Comparison of ENCODE assay signal across 9 mouse cellular contexts in the genomic region with DNA sequence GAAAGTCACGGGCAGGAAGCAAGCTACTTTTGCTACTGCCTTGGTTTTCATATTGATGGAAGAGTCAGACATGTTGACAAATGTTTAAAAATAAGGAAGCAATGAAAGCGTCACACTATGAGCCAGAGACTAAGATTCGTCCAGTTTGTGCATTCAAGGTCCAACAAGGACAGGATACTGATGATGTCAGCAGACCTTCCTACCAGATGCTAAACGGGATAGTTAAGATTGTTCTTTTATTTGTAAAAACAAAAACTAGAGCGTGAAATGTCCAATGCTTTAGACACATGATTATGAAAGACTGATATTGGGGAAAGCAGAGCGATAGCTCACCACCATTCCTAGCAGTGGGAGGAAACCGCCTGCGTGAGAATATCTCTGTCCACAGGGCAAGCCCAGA. TPM values are rescaled to one million over a fixed set of nuclear protein-coding genes. Genes with fewer than 3 reads are reported as not detected.
DNase-seq lines count a peak whose midpoint lies in the region; ATAC-seq and TF ChIP-seq lines count a peak whose summit lies in the region.
"Had no signal": no experiment of that assay in that cellular context is flagged by ENCODE, and none has a peak within 500 bp of the region (broad histone marks: within the 10 kb centered on the region; RNA-seq: fewer than 3 reads in every experiment).

No protein-coding gene starts in this region.

- no peaks in the 10 kb centered on the region for H3K36me3 ChIP-seq in heart, embryonic 14.5 days (ENCODE audit: control insufficient read depth, insufficient read depth, low read length)
- no peaks in the 10 kb centered on the region for H3K36me3 ChIP-seq in macrophage (ENCODE audit: inconsistent target)

- ATAC-seq in heart, embryonic 14.5 days (ENCODE audit: insufficient number of reproducible peaks, insufficient read depth, low FRiP score, low read depth), result no peak

- H3K4me2 ChIP-seq in heart, embryonic 14.5 days (ENCODE audit: low read length), result no peak overlapping the region

- DNase-seq in adrenal gland, adult 2 months, result peak; percentile 35
- no peak for DNase-seq in adrenal gland, adult 18-20 months (ENCODE audit: low spot score in 2 of 2)
- DNase-seq in heart, postnatal 36 days, result no peak
- no peak for DNase-seq in lung, adult 2 months
- DNase-seq in lung, postnatal 4 days, result no peak
- DNase-seq in B cell, adult 2 months, result no peak
- DNase-seq: cerebellum, postnatal 14 days had no signal

- H3K79me2 ChIP-seq in macrophage (ENCODE audit: inconsistent target), result peaks cover 100% of the 10 kb centered on the region

- H3K9ac ChIP-seq in heart, embryonic 14.5 days (ENCODE audit: low read length), result peak overlapping the region; percentile 57; the same call in 1 of the 2 replicates

- WGBS in heart, embryonic 14.5 days, result 51% methylated on average over 8 of the region's 8 CpGs
- 28% methylated on average over 8 of the region's 8 CpGs for WGBS in lung, adult 2 months
- 66% methylated on average over 8 of the region's 8 CpGs for WGBS in macrophage (ENCODE audit: missing documents)

- H3K27me3 ChIP-seq in heart, embryonic 14.5 days (ENCODE audit: control insufficient read depth, insufficient read depth, low read length), result no peaks in the 10 kb centered on the region

- H3K4me1 ChIP-seq in heart, embryonic 14.5 days (ENCODE audit: control insufficient read depth in 2 of 2, insufficient read depth in 2 of 2, low read length in 2 of 2), result peaks cover 18 to 43% of the 10 kb centered on the region in 2 experiments
- peaks cover 40% of the 10 kb centered on the region for H3K4me1 ChIP-seq in lung, adult 2 months (ENCODE audit: control insufficient read depth, insufficient read depth, low read length)

- no peaks in the 10 kb centered on the region for H3K9me3 ChIP-seq in heart, embryonic 14.5 days (ENCODE audit: control insufficient read depth, low read length)

- TF ChIP-seq POLR2A in lung, adult 2 months (IDR thresholded peaks at IDR 0.05; ENCODE audit: borderline replicate concordance, extremely low read depth, low read depth, low read length), result 0 out of 2 replicates have a peak, but pooled peaks have one; percentile 2

- no peak for TF ChIP-seq CTCF in lung, adult 2 months (IDR thresholded peaks at IDR 0.05; ENCODE audit: insufficient read depth, low read length)

- peak overlapping the region; percentile 72 to 82 for H3K27ac ChIP-seq in heart, embryonic 14.5 days (replicated peaks in 1 of 2; ENCODE audit: control insufficient read depth in 1 of 2, insufficient read depth in 1 of 2, low read depth in 2 of 2, low read length in 2 of 2)
- peak overlapping the region; percentile 100 for H3K27ac ChIP-seq in macrophage

- intact Hi-C loops in heart, postnatal 36 days (cut with DNase I), result no loop called here

- H3K4me3 ChIP-seq in heart, embryonic 14.5 days (ENCODE audit: control insufficient read depth in 1 of 2, insufficient read depth in 1 of 2, low read depth in 1 of 2, low read length in 2 of 2), result no peak overlapping the region
- H3K4me3 ChIP-seq in lung, adult 2 months (replicated peaks; ENCODE audit: extremely low read depth, low read depth, low read length), result no peak overlapping the region
- H3K4me3 ChIP-seq in macrophage (ENCODE audit: inconsistent target), result no peak overlapping the region; the same call in 1 of the 2 replicates

RNA-seq across cellular contexts. Expression of gene Frmd8, which starts 37.5 kb away (rescaled TPM):
- total RNA-seq in adrenal gland, adult 2 months (2021), result 10 to 100 TPM; 41.2 to 51.4 TPM
- 27.8 and 36.4 TPM in 2 replicates for polyA plus RNA-seq in adrenal gland, adult 2 months (2012; rRNA removed)
- total RNA-seq in adrenal gland, adult 18-20 months (2021), result 10 to 100 TPM; 21.1 to 42.8 TPM
- polyA plus RNA-seq in heart, embryonic 14.5 days (2014; fragmentation: Nextera tagmentation; extraction: Ambion mirVana), result 18.5 and 19.2 TPM in 2 replicates
- total RNA-seq in heart, postnatal 36 days (2021), result 10 to 100 TPM; 11.4 to 11.7 TPM
- polyA plus RNA-seq in lung, adult 2 months (2012; rRNA removed), result 32.1 and 37.8 TPM in 2 replicates
- 10 to 100 TPM in 20 of 26 experiments, 1 to 10 TPM in 6; 4.2 to 72.2 (median 26.5) TPM for total RNA-seq in macrophage (2018; cell fraction: chromatin; rRNA removed)
- 10 to 100 TPM; 14.6 to 30.6 (median 23.5) TPM for total RNA-seq in macrophage (2018; cell fraction: cytosol; rRNA removed)
- 10 to 100 TPM in 25 of 26 experiments, 1 to 10 TPM in 1; 8.8 to 44.5 (median 22.9) TPM for total RNA-seq in macrophage (2018; cell fraction: nucleus; rRNA removed)
- 8.1 to 26.2 TPM (median 19.8 TPM) in 3 replicates for polyA plus RNA-seq in macrophage (2018)

RNA-seq across cellular contexts. Expression of gene Slc25a45, which starts 40.0 kb away (rescaled TPM):
- 10 to 100 TPM; 15.5 to 36.2 TPM for total RNA-seq in adrenal gland, adult 2 months (2021)
- 42.4 and 44.6 TPM in 2 replicates for polyA plus RNA-seq in adrenal gland, adult 2 months (2012; rRNA removed)
- total RNA-seq in adrenal gland, adult 18-20 months (2021), result 10 to 100 TPM in 1 of 2 experiments, 1 to 10 TPM in 1; 4.9 to 19.0 TPM
- polyA plus RNA-seq in heart, embryonic 14.5 days (2014; fragmentation: Nextera tagmentation; extraction: Ambion mirVana), result 1.7 and 2.8 TPM in 2 replicates
- 1 to 10 TPM; 3.4 to 4.2 TPM for total RNA-seq in heart, postnatal 36 days (2021)
- 24.5 and 26.0 TPM in 2 replicates for polyA plus RNA-seq in lung, adult 2 months (2012; rRNA removed)
- total RNA-seq in macrophage (2018; cell fraction: chromatin; rRNA removed), result 100 to 1,000 TPM in 13 of 26 experiments, 10 to 100 TPM in 11, 1 to 10 TPM in 2; 8.2 to 252 (median 93.8) TPM
- total RNA-seq in macrophage (2018; cell fraction: cytosol; rRNA removed), result 10 to 100 TPM; 23.1 to 86.6 (median 55.7) TPM
- 100 to 1,000 TPM in 15 of 26 experiments, 10 to 100 TPM in 11; 18.0 to 263 (median 107) TPM for total RNA-seq in macrophage (2018; cell fraction: nucleus; rRNA removed)
- polyA plus RNA-seq in macrophage (2018), result 44.6 to 74.8 TPM (median 53.2 TPM) in 3 replicates

RNA-seq across cellular contexts. Expression of gene Tigd3, which starts 56.3 kb away (rescaled TPM):
- 1 to 10 TPM; 1.0 to 1.1 TPM for total RNA-seq in adrenal gland, adult 2 months (2021)
- 0.48 and 0.53 TPM in 2 replicates for polyA plus RNA-seq in adrenal gland, adult 2 months (2012; rRNA removed)
- total RNA-seq in adrenal gland, adult 18-20 months (2021), result 1 to 10 TPM in 1 of 2 experiments, under 1 TPM in 1; 0.90 to 1.1 TPM
- 1.1 and 1.8 TPM in 2 replicates for polyA plus RNA-seq in heart, embryonic 14.5 days (2014; fragmentation: Nextera tagmentation; extraction: Ambion mirVana)
- under 1 TPM; 0.57 to 0.64 TPM for total RNA-seq in heart, postnatal 36 days (2021)
- 1.1 and 1.2 TPM in 2 replicates for polyA plus RNA-seq in lung, adult 2 months (2012; rRNA removed)
- 1 to 10 TPM; 1.4 to 4.4 (median 2.5) TPM for total RNA-seq in macrophage (2018; cell fraction: chromatin; rRNA removed)
- under 1 TPM in 24 of 26 experiments, not detected in 2; 0.07 to 0.34 (median 0.16) TPM for total RNA-seq in macrophage (2018; cell fraction: cytosol; rRNA removed)
- total RNA-seq in macrophage (2018; cell fraction: nucleus; rRNA removed), result 1 to 10 TPM in 25 of 26 experiments, under 1 TPM in 1; 0.81 to 6.3 (median 2.3) TPM
- 0.16 to 0.59 TPM (median 0.16 TPM) in 3 replicates for polyA plus RNA-seq in macrophage (2018)
